Mouse (Mus musculus): ENCODE measurements around the gene Ank.

- TF ChIP-seq POLR2A (IDR thresholded peaks at IDR 0.05; ENCODE audit: insufficient read depth, low read length) (no peak), CTCF (IDR thresholded peaks at IDR 0.05; ENCODE audit: low read depth, low read length) (no peak)
These were observed 132.4 kb downstream of the Ank start for GRCm38 (mm10) chr15:27598786-27599385.

All from ES-Bruce4 (cell line).